Comparison of ENCODE assay signal across 9 mouse cellular contexts in genomic region chr6:121260548-121260947, GRCm38 (mm10). TPM values are rescaled to one million over a fixed set of nuclear protein-coding genes. Genes with fewer than 3 reads are reported as not detected.
DNase-seq lines count a peak whose midpoint lies in the region; ATAC-seq lines count a peak whose summit lies in the region.
"Had no signal": no experiment of that assay in that cellular context is flagged by ENCODE, and none has a peak within 500 bp of the region (broad histone marks: within the 10 kb centered on the region; RNA-seq: fewer than 3 reads in every experiment).

No protein-coding gene starts in this region.

- H3K27me3 ChIP-seq in midbrain, embryonic 11.5 days (ENCODE audit: control insufficient read depth, insufficient read depth, low read length), result no peaks in the 10 kb centered on the region
- no peaks in the 10 kb centered on the region for H3K27me3 ChIP-seq in midbrain, embryonic 13.5 days
- H3K27me3 ChIP-seq: hindbrain, embryonic 15.5 days had no signal

- no peaks in the 10 kb centered on the region; the same call in 1 of the 2 replicates for H3K9me3 ChIP-seq in midbrain, embryonic 11.5 days (ENCODE audit: control insufficient read depth, low read length)
- no peaks in the 10 kb centered on the region for H3K9me3 ChIP-seq in midbrain, embryonic 13.5 days
- H3K9me3 ChIP-seq: hindbrain, embryonic 15.5 days had no signal

- no peak overlapping the region for H3K4me2 ChIP-seq in midbrain, embryonic 11.5 days
- H3K4me2 ChIP-seq in midbrain, embryonic 13.5 days (replicated peaks), result no peak overlapping the region
- H3K4me2 ChIP-seq: hindbrain, embryonic 15.5 days had no signal

- H3K27ac ChIP-seq in midbrain, embryonic 11.5 days (ENCODE audit: low read depth, low read length), result no peak overlapping the region
- H3K27ac ChIP-seq in midbrain, embryonic 13.5 days, result no peak overlapping the region
- H3K27ac ChIP-seq: hindbrain, embryonic 15.5 days had no signal

- peak; percentile 97 for DNase-seq in midbrain, embryonic 11.5 days (ENCODE audit: low spot score, missing footprints)
- peak; percentile 85 for DNase-seq in adrenal gland, postnatal 10 days
- peak; percentile 56 for DNase-seq in embryo, embryonic 9.5 days (ENCODE audit: extremely low spot score)
- peak; percentile 74 for DNase-seq in left cerebral cortex, postnatal 4 days
- peak; percentile 58 for DNase-seq in ovary, postnatal 36 days (ENCODE audit: low spot score)
- peak; percentile 90 for DNase-seq in thymus, postnatal 4 days

- H3K4me1 ChIP-seq in midbrain, embryonic 11.5 days (ENCODE audit: control insufficient read depth, insufficient read depth, low read length), result no peaks in the 10 kb centered on the region
- no peaks in the 10 kb centered on the region for H3K4me1 ChIP-seq in midbrain, embryonic 13.5 days (replicated peaks)
- H3K4me1 ChIP-seq: hindbrain, embryonic 15.5 days had no signal

- no peak overlapping the region for H3K9ac ChIP-seq in midbrain, embryonic 11.5 days (ENCODE audit: low read length)
- H3K9ac ChIP-seq in midbrain, embryonic 13.5 days (replicated peaks), result no peak overlapping the region
- H3K9ac ChIP-seq: hindbrain, embryonic 15.5 days had no signal

- intact Hi-C loops in left cerebral cortex, postnatal 4 days (cut with DNase I), result no loop called here

- ATAC-seq in midbrain, embryonic 11.5 days (ENCODE audit: low FRiP score), result no peak
- ATAC-seq in midbrain, embryonic 13.5 days, result no peak
- ATAC-seq in hematopoietic stem cell, adult 5-6 weeks (replicated peaks in 1 of 2; ENCODE audit: insufficient read depth in 1 of 2, low FRiP score in 2 of 2, low TSS enrichment in 1 of 2, low read depth in 1 of 2, poor library complexity in 2 of 2, severe bottlenecking in 2 of 2), result peak; percentile 62 to 74; a peak in 2 of 4 replicates

- WGBS in midbrain, embryonic 11.5 days, result 41% methylated on average over 9 of the region's 9 CpGs
- WGBS in midbrain, embryonic 13.5 days, result 33% methylated on average over 9 of the region's 9 CpGs

- H3K36me3 ChIP-seq in midbrain, embryonic 11.5 days (ENCODE audit: control insufficient read depth, insufficient read depth, low read length), result no peaks in the 10 kb centered on the region
- no peaks in the 10 kb centered on the region for H3K36me3 ChIP-seq in midbrain, embryonic 13.5 days
- H3K36me3 ChIP-seq: hindbrain, embryonic 15.5 days had no signal

- no peak overlapping the region for H3K4me3 ChIP-seq in midbrain, embryonic 11.5 days (ENCODE audit: low read depth, low read length)
- no peak overlapping the region for H3K4me3 ChIP-seq in midbrain, embryonic 13.5 days (replicated peaks)
- H3K4me3 ChIP-seq: hindbrain, embryonic 15.5 days had no signal

RNA-seq across cellular contexts. Expression of gene Usp18, which starts 14.8 kb away (rescaled TPM):
- polyA plus RNA-seq in midbrain, embryonic 11.5 days (2014; fragmentation: Nextera tagmentation; extraction: Ambion mirVana), result 0.77 and 1.0 TPM in 2 replicates
- polyA plus RNA-seq in midbrain, embryonic 13.5 days (2015; fragmentation: Nextera tagmentation; extraction: Ambion mirVana), result 0.89 and 0.98 TPM in 2 replicates
- total RNA-seq in adrenal gland, postnatal 10 days (2021), result 1 to 10 TPM; 1.4 to 1.9 TPM
- 11.8 and 12.8 TPM in 2 replicates for total RNA-seq in hematopoietic stem cell, adult 5-6 weeks (2017)
- total RNA-seq in left cerebral cortex, postnatal 4 days (2021), result not detected

RNA-seq across cellular contexts. Expression of gene Slc6a13, which starts 39.5 kb away (rescaled TPM):
- 3.2 and 3.4 TPM in 2 replicates for polyA plus RNA-seq in midbrain, embryonic 11.5 days (2014; fragmentation: Nextera tagmentation; extraction: Ambion mirVana)
- 19.7 and 23.8 TPM in 2 replicates for polyA plus RNA-seq in midbrain, embryonic 13.5 days (2015; fragmentation: Nextera tagmentation; extraction: Ambion mirVana)
- 10 to 100 TPM; 11.4 to 27.6 TPM for total RNA-seq in adrenal gland, postnatal 10 days (2021)
- total RNA-seq in hematopoietic stem cell, adult 5-6 weeks (2017), result 1.5 and 2.6 TPM in 2 replicates
- total RNA-seq in left cerebral cortex, postnatal 4 days (2021), result 10 to 100 TPM; 25.3 to 29.0 TPM

RNA-seq across cellular contexts. Expression of gene Tuba8, which starts 50.1 kb away (rescaled TPM):
- 0.25 and 0.51 TPM in 2 replicates for polyA plus RNA-seq in midbrain, embryonic 11.5 days (2014; fragmentation: Nextera tagmentation; extraction: Ambion mirVana)
- 0.15 and 0.19 TPM in 2 replicates for polyA plus RNA-seq in midbrain, embryonic 13.5 days (2015; fragmentation: Nextera tagmentation; extraction: Ambion mirVana)
- total RNA-seq in adrenal gland, postnatal 10 days (2021), result 10 to 100 TPM; 11.3 to 19.1 TPM
- 7.3 and 14.6 TPM in 2 replicates for total RNA-seq in hematopoietic stem cell, adult 5-6 weeks (2017)
- under 1 TPM; 0.40 to 0.82 TPM for total RNA-seq in left cerebral cortex, postnatal 4 days (2021)

Comparison
In these comparisons a context has a peak if more than half of its experiments do, and no peak if none do; other contexts are left out.
1. ATAC-seq: peak in hematopoietic stem cell, adult 5-6 weeks (2 of 2); none in midbrain, embryonic 11.5 days (single experiment) and midbrain, embryonic 13.5 days (single experiment).
2. Peak in every context shown above with its lines, with median percentiles within 50 percentile points of each other: DNase-seq.